In genomic region chr2:91735221-91735620, GRCm38 (mm10) we compare ENCODE assay signal across 28 mouse cellular contexts.
"Had no signal": no experiment of that assay in that cellular context is flagged by ENCODE, and none has a peak within 500 bp of the region (broad histone marks: within the 10 kb centered on the region; RNA-seq: fewer than 3 reads in every experiment).

No protein-coding gene starts in this region.

- H3K27ac ChIP-seq: embryonic facial prominence, embryonic 10.5 days; embryonic facial prominence, embryonic 12.5 days; embryonic facial prominence, embryonic 13.5 days; embryonic facial prominence, embryonic 15.5 days; forebrain, embryonic 10.5 days; forebrain, embryonic 12.5 days; forebrain, embryonic 13.5 days; forebrain, embryonic 15.5 days; gastrocnemius, adult 2 months; heart, adult 2 months; heart, embryonic 10.5 days had no signal

- H3K4me2 ChIP-seq: embryonic facial prominence, embryonic 12.5 days; embryonic facial prominence, embryonic 13.5 days; embryonic facial prominence, embryonic 15.5 days; forebrain, embryonic 12.5 days; forebrain, embryonic 13.5 days; forebrain, embryonic 15.5 days; heart, embryonic 12.5 days had no signal

- H3K9ac ChIP-seq: embryonic facial prominence, embryonic 12.5 days; embryonic facial prominence, embryonic 13.5 days; embryonic facial prominence, embryonic 15.5 days; forebrain, embryonic 12.5 days; forebrain, embryonic 13.5 days; forebrain, embryonic 15.5 days; forebrain, postnatal 0 days; heart, embryonic 12.5 days had no signal

- ATAC-seq: forebrain, embryonic 13.5 days; forebrain, embryonic 14.5 days; forebrain, embryonic 15.5 days; forebrain, embryonic 16.5 days; forebrain, postnatal 0 days had no signal

- H3K9me3 ChIP-seq: embryonic facial prominence, embryonic 10.5 days; embryonic facial prominence, embryonic 12.5 days; embryonic facial prominence, embryonic 13.5 days; embryonic facial prominence, embryonic 15.5 days; forebrain, embryonic 10.5 days; forebrain, embryonic 12.5 days; forebrain, embryonic 13.5 days; forebrain, embryonic 15.5 days; heart, embryonic 10.5 days; heart, embryonic 12.5 days had no signal

- H3K36me3 ChIP-seq: embryonic facial prominence, embryonic 12.5 days; embryonic facial prominence, embryonic 15.5 days; forebrain, embryonic 12.5 days; forebrain, embryonic 15.5 days had no signal

- DNase-seq: cerebellum, adult 9-10 months; cerebellum, adult 9-11 months; cerebellum, postnatal 10 days; cerebellum, postnatal 14 days; cerebellum, postnatal 25 days; cerebellum, postnatal 36 days; embryo, embryonic 11 days; forebrain, postnatal 0 days; gastrocnemius, adult 2 months; gastrocnemius, postnatal 10 days; gastrocnemius, postnatal 14 days; gastrocnemius, postnatal 25 days; gastrocnemius, postnatal 36 days; heart, adult 18-20 months; heart, adult 2 months had no signal

- H3K4me1 ChIP-seq: embryonic facial prominence, embryonic 15.5 days; heart, embryonic 10.5 days had no signal

- H3K27me3 ChIP-seq: embryonic facial prominence, embryonic 12.5 days; embryonic facial prominence, embryonic 13.5 days; embryonic facial prominence, embryonic 15.5 days; forebrain, embryonic 12.5 days; forebrain, embryonic 13.5 days; forebrain, embryonic 15.5 days; heart, embryonic 12.5 days had no signal

- H3K4me3 ChIP-seq: embryonic facial prominence, embryonic 10.5 days; embryonic facial prominence, embryonic 12.5 days; embryonic facial prominence, embryonic 13.5 days; embryonic facial prominence, embryonic 15.5 days; erythroblast, embryonic 14.5 days; forebrain, embryonic 10.5 days; forebrain, embryonic 12.5 days; forebrain, embryonic 13.5 days; forebrain, embryonic 15.5 days; gastrocnemius, adult 2 months; heart, adult 2 months; heart, embryonic 10.5 days; heart, embryonic 12.5 days had no signal
